Mouse (Mus musculus) C2C12 (cell line): ENCODE measurements around the gene Mecom.

ENCODE experiments used
- CTCF ChIP-seq: IDR thresholded peaks from one replicate; pipeline ENCODE4 v1.5.1; 2011; ENCODE audit not compliant: control insufficient read depth, insufficient read depth, insufficient read length
- MYOD1 ChIP-seq: IDR thresholded peaks from one replicate; pipeline ENCODE4 v1.6.1; 2011; ENCODE audit warnings: low read depth; ENCODE audit not compliant: control insufficient read depth, insufficient read length
- MYOG ChIP-seq: IDR thresholded peaks from one replicate; pipeline ENCODE4 v1.6.1; 2011; ENCODE audit not compliant: control insufficient read depth, insufficient read length; ENCODE audit errors: extremely low read depth

DNA sequence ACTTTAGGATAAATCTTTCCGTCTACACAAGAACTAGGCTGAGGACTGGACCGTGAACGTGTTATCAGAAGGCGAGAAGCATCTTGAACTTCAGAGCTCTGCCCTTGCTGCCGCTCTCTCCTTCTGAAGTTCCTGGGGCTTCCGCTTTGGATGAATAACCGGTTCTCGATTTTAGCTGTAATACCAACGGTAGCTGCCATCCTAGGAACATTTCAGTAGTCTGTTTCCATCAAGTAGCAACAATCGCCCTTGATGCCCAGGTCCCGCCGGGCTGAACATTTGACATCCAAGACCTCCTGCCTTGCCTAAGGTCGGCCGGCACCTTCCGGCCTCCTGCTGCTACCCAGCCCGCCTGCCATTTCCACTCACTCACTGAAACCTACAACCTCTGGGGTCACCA, 37.7 kb downstream of the Mecom start:
- TF ChIP-seq CTCF, result no peak
- no peak for TF ChIP-seq MYOD1
- no peak for TF ChIP-seq MYOG
